Mouse (Mus musculus): ENCODE measurements around the gene Prl7c1.
"Not testable (repeated sequence)": the region's sequence is repeated elsewhere in the genome, so short reads cannot be mapped to it uniquely, and the experiment has no call there.

Prl7c1 gene

DNA sequence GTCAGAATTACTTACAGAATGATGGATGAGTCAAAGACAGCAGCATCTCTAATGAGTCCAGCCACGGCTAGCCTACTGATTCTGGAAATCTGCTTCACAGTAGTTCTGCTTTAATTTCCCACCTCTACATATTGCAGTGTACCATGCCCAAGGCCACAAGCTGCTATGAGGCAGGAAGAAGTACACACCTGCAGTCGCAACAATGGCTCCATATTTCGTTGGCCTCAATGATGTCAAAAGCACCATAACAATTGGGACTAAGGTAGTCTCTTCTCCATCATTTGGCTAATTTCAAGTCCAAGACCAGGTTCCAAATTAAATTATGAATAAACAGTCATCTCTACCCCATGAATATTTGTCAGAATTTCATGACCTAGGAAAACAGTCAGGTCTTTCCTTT is at the start of gene Prl7c1:
Gene Prl7c1 (minus strand): TSS at position 101 of the 400 bp plus-strand sequence.
- not testable (repeated sequence) for DNase-seq (ENCODE audit: low spot score)

DNA sequence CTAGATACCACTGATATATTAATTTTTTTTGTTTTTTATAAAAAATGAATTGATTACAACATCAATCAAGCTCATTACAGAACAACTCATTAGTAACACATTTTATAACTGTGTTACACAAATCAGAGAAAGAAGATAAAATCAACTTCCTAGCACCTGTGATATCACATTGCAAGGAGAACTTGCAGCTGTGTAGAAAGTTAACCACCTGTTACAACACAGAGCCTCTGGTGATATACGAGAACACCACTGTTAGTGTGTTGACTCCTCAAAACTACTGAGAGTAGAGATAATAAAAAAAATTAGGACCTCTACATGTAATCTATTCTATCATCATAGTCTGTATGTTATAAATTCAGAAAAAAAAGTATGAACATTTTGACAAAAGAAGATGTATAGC is 22.2 kb upstream of the Prl7c1 start:
- no peak for DNase-seq (ENCODE audit: low spot score)

DNA sequence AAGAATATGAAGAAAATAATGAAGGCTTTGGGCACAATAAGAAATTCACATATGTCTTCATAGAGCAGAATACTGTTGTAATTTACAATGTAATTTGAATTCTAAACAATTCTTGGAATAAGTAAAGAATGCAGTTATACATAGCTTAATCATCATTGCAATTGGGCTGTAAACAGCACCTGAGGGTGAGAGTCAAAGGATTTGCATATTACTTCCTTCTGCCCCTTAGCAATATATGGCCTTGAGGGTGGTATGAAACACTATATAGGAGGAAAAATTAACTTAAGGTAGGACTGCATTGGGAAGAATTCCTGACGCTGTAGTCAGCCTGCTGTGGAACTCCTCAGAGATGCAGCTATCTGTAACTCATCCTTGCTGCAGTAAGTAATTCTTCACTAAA is 20.8 kb upstream of the Prl7c1 start, which contains the start of gene Prl2a1:
Gene Prl2a1 (plus strand): TSS at position 301 of the 400 bp plus-strand sequence.
- no peak for DNase-seq (ENCODE audit: low spot score)

DNA sequence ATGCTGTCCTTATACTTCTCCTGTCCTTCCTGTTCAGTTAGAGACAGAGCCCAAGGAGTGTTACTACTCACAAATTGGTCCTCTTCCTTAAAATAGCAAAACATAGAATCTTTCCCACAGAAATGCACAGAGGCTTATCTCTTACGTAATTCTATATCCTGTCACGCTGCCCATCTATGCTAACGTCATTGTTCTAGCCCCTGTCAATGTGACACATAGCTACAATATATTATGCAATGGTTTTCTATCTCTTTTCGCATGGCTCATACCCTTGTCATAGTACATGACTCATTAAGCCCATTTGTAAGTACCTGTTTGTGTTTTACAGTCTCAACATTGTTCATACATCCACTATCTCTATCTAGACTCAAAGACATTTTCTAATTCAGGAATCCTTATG is 18.7 kb upstream of the Prl7c1 start:
- DNase-seq (ENCODE audit: low spot score): no peak

DNA sequence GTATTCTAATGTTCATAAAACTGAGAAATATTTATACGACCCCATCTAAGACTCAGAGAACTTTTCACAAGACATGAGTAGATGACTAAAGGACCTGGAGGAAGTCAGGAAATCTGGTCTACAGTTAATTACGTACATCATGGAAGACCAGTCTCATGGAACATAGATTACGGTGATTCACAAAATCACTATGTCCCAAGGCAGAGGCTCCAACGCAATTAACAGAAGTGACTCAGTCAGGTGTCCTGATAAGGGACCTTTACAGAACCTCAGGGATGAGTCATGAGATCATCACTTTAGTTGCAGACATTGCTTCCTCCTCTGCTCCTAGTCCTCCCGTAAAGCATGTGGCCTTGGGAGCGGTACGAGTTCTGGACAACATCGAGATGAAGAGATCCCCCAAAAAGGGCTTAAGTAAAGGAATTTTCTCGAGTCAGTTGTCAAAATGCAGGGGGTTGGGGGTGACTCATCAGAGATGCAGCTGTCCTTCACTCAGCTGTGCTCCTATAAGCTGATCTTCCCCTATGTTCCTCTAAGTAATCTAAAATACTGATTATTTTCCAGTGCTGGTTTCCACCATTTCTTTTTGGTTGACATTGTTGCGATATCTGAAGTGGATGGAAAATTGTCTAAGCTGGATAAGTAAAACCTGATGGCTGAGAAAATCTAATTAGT is 46.0 kb downstream of the Prl7c1 start:
- no peak for DNase-seq (ENCODE audit: low spot score)

DNA sequence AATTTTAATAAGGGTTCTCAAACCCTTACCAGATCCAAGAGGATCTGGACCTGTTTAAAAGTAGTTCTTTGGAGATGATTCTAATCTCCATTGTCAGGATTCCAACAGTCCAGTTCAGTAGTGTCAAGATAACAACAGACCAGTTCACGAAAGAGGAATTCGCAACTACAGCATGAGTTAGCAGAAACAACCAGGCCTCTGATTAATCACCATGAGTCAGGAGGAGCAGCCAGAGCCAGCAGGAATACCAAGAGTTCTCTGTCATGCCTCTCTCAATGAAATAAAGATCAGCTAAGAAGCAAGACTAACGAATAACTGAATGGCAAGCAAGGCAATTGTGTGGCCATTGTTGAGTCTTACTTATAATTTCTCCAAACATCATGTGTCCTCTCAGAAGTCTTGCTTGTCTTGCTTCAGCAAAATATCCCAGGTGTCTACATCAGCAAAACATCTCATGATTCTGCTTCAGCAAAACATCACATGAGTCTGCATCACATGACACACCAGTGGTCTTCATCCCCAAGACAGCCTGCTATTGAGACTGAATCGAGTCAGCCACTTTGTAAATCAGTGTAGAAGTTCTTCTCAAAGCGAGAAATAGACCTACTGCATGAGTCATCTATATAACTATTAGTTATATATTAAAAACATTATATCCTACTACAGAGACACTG is 50.2 kb downstream of the Prl7c1 start:
- DNase-seq (ENCODE audit: low spot score): not testable (repeated sequence)

DNA sequence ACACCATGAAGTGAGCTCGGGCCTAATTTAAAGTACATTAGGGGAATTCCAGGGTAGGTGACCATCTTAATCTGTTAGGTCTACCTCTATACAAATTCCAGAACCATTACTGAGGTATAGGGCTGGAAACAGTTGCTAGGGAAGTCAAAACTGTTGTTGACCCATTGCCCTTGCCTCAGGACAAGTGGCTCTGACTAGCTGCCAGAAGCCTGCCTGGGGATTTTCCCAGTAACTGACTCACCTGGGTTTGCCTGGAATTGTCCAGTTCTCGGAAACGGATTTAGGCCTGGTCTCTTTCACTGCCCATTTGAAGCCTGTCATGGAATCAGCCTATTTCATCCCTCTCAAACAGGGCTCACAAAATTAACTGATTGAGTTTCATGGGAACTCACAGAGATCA is 55.5 kb downstream of the Prl7c1 start:
- not testable (repeated sequence) for DNase-seq (ENCODE audit: low spot score)
